Mouse (Mus musculus): ENCODE results near the gene Cenpx.

Gene Cenpx

DNA sequence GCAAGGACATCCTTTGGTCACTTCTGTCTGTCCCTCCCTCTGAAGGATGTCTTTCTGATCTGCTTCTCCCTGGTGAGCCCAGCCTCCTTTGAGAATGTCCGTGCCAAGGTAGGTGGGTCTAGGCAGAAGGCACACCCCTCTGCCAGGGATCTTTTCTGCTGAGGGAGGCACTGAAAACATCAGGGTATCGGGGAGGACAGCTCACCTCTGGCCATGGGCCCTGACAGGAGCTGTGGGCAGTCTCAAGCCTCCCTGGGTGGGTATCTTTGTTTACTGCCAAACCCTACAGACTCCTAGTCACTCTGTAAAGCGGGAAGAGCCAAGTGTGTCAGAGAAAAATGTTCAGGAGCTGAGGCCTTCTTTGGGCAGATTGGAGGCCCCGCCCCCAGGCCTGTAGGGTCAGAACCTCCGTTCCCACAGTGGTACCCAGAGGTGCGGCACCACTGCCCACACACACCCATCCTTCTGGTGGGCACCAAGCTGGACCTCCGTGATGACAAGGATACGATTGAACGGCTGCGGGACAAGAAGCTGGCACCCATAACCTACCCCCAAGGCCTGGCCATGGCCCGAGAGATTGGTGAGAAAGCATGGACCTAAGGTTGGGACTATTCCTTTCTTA is 9.3 kb upstream of the Cenpx start:
- DNase-seq = no peak

GRCm38 (mm10) chr11:120722067-120722630 is 8.6 kb upstream of the Cenpx start:
- no peak for DNase-seq

- DNase-seq = peak in 1 of 2 experiments; percentile 59
These were observed 7.9 kb upstream of the Cenpx start, which contains the start of gene Rac3 for GRCm38 (mm10) chr11:120721124-120722066. Gene Rac3, plus strand, starts transcription at chr11:120721470.

DNA sequence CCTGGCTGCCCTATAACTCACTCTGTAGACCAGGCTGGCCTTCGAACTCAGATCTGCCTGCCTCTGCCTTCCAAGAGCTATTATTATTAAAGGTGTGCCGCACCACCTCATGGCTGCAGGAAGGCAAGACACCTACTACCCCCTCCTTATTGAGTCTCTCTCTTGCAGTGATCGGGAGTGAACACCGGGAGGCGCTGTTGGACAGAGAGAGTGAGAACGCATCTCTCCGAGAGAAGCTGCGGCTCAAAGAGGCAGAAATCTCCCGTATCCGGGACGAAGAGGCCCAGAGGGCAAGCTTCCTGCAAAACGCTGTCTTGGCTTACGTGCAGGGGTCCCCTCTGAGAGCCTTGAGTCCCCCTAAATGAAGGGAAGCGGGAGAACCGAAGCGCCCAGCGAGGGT is 6.9 kb upstream of the Cenpx start:
- DNase-seq = peak; percentile 82 to 93

DNA sequence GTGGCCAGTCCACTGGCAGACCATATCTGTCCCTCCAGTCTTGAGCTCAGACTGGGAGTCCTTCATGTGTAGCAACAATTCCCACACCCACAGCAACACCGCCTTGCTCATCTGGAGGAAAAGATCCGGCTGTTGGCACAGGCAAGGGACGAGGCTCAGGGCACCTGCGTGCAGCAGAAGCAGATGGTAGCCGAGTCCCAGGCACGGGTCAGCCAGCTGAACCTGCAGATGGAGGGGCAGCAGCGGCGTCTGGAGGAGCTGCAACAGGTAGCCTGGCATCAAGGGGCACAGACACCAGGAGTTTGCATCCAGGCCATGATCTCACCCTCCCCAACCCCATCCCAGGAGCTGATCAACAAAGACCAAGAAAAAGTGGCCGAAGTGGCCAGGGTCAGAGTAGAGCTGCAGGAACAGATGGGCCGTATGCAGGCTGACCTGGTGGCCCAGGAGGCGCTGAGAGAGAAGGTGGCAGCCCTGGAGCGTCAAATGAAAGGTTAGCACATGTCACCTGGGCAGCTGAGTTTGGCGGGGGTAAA is 6.4 kb upstream of the Cenpx start:
- no peak for DNase-seq

DNA sequence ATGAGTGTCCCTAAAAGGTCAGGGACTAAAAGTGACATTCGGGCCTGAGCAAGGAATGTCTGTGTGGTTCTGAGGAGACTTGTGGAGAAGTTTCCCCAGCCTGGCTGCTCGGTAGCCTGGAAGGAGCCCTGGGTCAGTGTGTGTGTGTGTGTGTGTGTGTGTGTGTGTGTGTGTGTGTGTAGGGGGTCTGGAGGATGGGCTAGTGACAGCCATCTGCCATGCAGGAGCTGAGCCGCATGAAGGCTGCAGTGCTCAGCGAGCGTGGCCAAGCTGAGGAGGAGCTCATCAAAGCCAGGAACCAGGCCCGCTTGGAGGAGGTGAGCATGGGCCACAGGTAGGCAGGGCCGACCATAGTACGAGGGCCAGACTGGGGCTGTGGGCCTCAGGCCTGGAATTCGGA is 5.7 kb upstream of the Cenpx start:
- DNase-seq = no peak

DNA sequence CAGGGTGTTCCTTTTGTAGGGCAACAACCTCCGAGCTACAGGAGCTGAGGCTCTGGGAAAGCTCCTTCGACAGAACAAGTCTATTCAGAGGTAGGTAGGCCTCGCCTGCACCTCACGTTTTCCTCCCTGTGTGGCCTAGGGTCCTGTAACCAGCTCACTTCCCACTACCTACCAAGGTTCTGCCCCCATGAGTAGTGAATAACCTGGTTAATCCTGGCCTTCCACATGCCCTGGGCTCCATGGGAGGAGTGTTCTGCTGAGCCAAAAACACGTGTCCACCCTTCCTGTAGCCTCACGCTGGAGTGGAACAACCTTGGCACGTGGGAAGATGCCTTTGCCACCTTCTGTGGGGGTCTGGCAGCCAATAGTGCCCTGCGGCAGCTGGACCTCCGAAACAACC is 1.6 kb upstream of the Cenpx start:
- no peak for DNase-seq

- no peak for DNase-seq
These were observed 1.0 kb upstream of the Cenpx start for GRCm38 (mm10) chr11:120714546-120714945.

DNA sequence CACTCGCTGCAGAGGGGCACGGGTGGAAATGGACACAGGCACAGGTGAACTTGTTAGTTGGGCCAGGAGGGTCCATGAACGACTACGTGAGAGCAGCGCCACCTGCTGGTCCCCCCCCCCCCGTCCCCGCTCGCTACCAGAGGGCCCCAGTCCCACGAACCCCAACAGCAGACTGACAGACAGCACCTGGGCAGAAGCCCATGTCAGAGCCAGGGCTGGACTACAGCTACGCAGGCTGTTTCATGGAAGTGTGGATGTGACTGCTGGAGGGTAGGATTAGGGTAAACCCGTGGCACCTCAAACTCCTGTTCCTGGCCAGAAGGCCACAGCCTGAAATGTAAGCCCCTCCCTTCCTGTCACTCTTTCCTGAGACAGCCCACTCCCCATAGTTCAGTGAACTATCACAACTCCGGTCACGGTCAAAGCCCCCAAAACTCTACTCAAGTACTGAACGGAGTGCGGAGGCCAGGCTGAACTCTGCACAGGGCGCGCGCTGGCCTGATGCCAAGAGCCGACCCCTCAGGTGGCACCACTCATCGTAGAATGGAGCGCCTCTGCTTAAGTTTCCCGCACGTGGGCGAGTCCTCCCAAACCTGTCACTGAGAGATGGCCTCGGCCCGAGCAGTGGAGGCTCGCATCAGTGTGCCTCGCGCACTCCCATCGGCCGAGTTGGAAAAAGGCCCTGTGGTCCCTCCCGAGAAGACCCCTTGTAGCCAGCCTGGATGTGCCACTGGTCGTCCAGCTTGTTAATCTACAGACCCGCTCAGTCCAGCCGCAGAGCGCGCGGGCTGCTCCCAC is 568 bp downstream of the Cenpx start:
- DNase-seq = peak; percentile 32 to 61

GRCm38 (mm10) chr11:120711980-120712604 is 1.4 kb downstream of the Cenpx start:
- DNase-seq = no peak

GRCm38 (mm10) chr11:120710672-120711071 is 2.9 kb downstream of the Cenpx start:
- no peak for DNase-seq

DNA sequence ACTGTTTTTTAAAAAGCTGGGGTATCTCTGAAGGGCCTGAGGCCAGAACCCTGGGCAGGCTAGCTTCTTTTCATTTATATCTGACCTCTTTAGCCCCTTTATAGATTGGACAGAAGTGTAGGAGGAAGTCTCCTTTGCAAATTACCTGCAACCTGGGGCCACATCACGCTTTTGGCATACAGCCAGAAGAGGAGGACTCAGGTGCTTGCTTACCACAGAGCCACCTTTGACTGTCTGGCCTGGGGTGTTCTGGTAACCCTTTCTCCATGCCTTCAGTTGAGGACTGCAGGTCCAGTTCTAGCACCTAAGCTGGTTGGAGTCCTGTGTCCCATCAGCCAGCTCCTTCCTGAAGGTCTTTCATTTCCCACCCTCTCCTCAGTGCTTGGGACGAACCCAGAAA is 4.0 kb downstream of the Cenpx start:
- DNase-seq = no peak

GRCm38 (mm10) chr11:120707969-120708368 is 5.6 kb downstream of the Cenpx start:
- no peak for DNase-seq

DNA sequence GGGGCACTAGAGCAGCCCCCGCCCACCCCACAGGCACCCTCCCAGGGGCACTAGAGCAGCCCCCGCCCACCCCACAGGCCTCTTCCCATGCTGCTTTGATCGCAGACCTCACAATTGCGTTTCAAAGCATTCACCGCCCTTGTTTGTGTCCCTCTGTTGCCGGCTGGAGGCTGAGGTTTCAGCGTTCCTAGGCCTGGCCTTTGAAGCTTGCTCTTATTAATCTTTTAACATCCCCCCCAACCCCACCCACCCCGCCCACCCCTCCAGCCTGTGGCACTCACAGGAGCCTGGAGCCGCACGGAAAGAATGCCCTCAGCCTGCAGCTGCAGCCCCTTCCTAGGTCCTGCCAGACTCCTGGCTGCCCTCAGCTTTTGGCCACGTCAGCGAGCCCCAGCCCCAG is 6.3 kb downstream of the Cenpx start:
- DNase-seq = no peak

GRCm38 (mm10) chr11:120706120-120706519 is 7.4 kb downstream of the Cenpx start:
- DNase-seq = no peak

DNA sequence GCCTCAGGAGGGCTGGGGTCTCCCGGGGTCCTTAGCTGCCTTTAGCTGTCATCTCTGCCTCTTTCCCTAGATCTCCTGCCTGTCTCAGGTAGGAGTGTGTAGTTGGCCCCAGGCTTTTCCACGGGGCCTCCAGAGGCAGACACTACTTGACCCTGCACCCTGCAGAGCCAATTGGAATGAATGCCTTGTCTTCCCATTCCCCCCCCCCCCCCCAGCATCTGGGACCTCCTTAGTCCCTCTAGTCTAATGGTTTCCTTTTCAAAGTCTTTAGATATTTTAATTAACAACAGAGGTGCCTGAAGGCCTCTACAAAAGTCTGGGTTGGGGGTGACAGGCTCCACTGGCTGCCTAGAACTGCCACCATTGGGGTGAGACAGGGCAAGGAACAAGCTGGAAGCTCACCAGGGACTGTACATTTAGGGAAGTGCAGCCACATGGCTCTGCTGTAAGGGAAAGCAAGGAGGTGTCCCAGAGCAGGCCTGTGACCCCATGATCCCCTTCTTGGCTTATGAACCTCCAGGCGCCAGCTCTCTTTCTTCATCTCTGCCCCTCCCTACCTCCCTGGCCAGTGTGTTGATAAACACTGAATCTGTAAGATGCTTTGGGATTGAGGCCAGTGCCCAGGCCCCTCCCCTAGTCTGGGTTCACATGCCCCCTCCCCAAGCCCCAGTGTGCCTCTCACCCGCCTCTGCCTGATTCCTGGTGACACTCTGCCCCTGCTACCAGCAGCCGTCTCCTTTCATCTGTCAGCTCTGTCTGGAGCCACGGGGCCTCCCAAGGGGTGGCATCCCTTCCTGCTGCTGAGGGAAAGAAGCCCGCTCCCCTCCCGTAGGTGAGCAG is 8.8 kb downstream of the Cenpx start:
- no peak for DNase-seq

- no peak for DNase-seq
These were observed 9.7 kb downstream of the Cenpx start for GRCm38 (mm10) chr11:120703696-120704454.

DNA sequence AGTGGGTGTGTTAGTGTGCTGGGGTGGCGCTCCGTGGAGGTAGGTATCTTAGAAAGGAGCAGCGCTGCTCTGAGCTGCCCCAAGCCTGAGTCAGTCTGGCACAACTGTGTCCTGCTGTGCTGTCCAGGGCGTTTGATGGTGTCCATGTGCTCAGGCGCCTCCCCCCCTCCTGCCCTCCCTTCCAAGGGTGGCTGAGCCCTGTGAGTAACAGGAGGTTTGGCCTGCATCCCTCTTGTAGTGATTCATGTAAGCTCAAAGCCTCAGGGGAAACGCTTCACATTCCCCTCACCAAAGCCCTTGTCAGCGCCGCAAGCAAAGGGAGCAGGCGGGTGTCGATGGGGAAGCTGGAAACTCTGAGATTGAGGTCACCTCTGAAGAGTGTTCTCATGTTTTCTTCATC is 15.8 kb downstream of the Cenpx start:
- no peak for DNase-seq

GRCm38 (mm10) chr11:120696568-120696967 is 17.0 kb downstream of the Cenpx start:
- no peak for DNase-seq

DNA sequence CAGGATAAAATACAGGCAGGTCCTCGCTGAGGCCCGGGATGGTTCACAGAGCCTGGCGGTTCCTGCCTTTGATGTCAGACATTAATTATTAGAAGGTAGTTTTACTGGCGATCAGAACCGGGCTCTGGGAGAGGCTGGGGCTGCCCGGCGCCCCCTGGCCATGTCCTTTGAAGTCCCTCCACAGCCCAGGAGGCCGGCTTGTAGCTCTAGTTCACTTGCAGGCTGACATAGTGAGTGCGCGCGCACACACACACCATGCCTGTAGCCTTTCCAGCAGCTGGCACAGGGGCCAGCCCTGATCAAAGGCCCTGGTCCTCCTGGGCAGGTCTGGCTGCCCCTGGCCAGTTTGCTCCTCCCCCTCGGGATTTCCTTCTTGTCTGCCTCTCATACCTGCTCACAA is 17.9 kb downstream of the Cenpx start:
- DNase-seq = no peak

All from spleen, adult 18-20 months (tissue).